Mouse (Mus musculus): Measurements from ENCODE around the gene Ccn2. TPM values are rescaled to one million over a fixed set of nuclear protein-coding genes. Genes with fewer than 3 reads are reported as not detected.

Gene Ccn2
- polyA plus RNA-seq, 1 experiment from 2014 or later: 3.3 TPM

- ATAC-seq (ENCODE audit: low FRiP score) (no peak), DNase-seq (ENCODE audit: low spot score) (no peak)
- 87% methylated on average over 11 of the region's 11 CpGs for WGBS
- no peak overlapping the region for H3K4me3 ChIP-seq (replicated peaks; ENCODE audit: low read length)
- no peak overlapping the region for H3K4me2 ChIP-seq (replicated peaks)
- no peaks in the 10 kb centered on the region for H3K27me3 ChIP-seq (ENCODE audit: control insufficient read depth, insufficient read depth, low read length)
- H3K36me3 ChIP-seq (replicated peaks; ENCODE audit: control insufficient read depth, insufficient read depth): no peaks in the 10 kb centered on the region
- no peaks in the 10 kb centered on the region for H3K9me3 ChIP-seq (ENCODE audit: control insufficient read depth, low read length)
- H3K27ac ChIP-seq: no peak overlapping the region
- H3K4me1 ChIP-seq (replicated peaks; ENCODE audit: control insufficient read depth, insufficient read depth, low read length): no peaks in the 10 kb centered on the region
- H3K9ac ChIP-seq: no peak overlapping the region
These were observed 40.1 kb downstream of the Ccn2 start for GRCm38 (mm10) chr10:24635331-24635815.

DNA sequence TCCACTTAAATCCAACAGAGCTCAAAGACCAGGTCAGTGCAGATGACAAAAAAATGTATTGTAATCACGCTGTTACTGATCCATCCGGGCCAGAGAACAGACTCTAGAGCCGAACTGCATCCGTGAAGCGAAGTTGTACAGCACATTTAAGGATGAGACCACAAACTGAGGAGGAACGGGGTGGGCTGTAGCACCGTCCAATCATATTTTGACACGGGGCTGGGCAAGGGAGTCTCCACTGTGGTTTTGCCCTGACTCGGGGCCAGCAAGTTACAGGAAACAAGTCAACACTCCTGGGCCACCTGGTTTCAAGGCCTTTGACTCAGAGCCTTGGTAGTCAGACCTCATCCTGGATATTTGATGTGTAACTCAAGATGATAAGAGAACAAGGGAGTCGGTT is 40.6 kb downstream of the Ccn2 start:
- no peaks in the 10 kb centered on the region for H3K9me3 ChIP-seq (ENCODE audit: control insufficient read depth, low read length)
- ATAC-seq (ENCODE audit: low FRiP score) (no peak), DNase-seq (ENCODE audit: low spot score) (no peak)
- H3K4me1 ChIP-seq (replicated peaks; ENCODE audit: control insufficient read depth, insufficient read depth, low read length): no peaks in the 10 kb centered on the region
- WGBS: 94% methylated on average over 10 of the region's 10 CpGs
- H3K36me3 ChIP-seq (replicated peaks; ENCODE audit: control insufficient read depth, insufficient read depth): no peaks in the 10 kb centered on the region
- H3K27me3 ChIP-seq (ENCODE audit: control insufficient read depth, insufficient read depth, low read length): no peaks in the 10 kb centered on the region
- no peak overlapping the region for H3K9ac ChIP-seq
- H3K27ac ChIP-seq: no peak overlapping the region
- no peak overlapping the region for H3K4me3 ChIP-seq (replicated peaks; ENCODE audit: low read length)
- H3K4me2 ChIP-seq (replicated peaks): no peak overlapping the region

DNA sequence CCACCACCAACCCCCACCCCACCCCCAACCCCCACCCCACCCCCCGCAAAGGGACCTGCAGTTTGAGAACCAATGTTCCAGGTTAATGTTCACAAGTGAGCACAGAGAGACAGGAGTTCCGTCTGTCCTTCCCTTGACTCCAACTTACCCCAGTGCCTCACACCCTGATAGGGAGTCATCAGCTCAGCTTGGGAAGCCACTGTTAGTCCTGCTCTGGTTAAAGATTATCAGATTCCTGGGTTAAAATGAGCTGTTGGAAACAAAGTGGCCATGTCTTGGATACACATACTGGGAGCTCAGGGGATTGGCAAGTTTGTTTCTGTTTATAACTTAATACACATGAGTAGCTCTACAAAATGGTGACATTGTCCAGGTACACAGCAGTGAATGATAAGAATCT is 41.7 kb downstream of the Ccn2 start:
- Histone ChIP-seq H3K36me3 (replicated peaks; ENCODE audit: control insufficient read depth, insufficient read depth) (no peaks in the 10 kb centered on the region), H3K4me1 (replicated peaks; ENCODE audit: control insufficient read depth, insufficient read depth, low read length) (no peaks in the 10 kb centered on the region), H3K27ac (no peak overlapping the region), H3K4me2 (replicated peaks) (no peak overlapping the region), H3K9ac (no peak overlapping the region), H3K27me3 (ENCODE audit: control insufficient read depth, insufficient read depth, low read length) (no peaks in the 10 kb centered on the region), H3K9me3 (ENCODE audit: control insufficient read depth, low read length) (no peaks in the 10 kb centered on the region), H3K4me3 (replicated peaks; ENCODE audit: low read length) (no peak overlapping the region)
- ATAC-seq (ENCODE audit: low FRiP score) (no peak), DNase-seq (ENCODE audit: low spot score) (no peak)
- WGBS: 75% methylated on average over 2 of the region's 2 CpGs

- WGBS: 64% methylated on average over 10 of the region's 10 CpGs
- ATAC-seq (ENCODE audit: low FRiP score): no peak
- Histone ChIP-seq H3K9ac (no peak overlapping the region), H3K4me3 (replicated peaks; ENCODE audit: low read length) (no peak overlapping the region), H3K27ac (no peak overlapping the region), H3K4me1 (replicated peaks; ENCODE audit: control insufficient read depth, insufficient read depth, low read length) (no peaks in the 10 kb centered on the region), H3K36me3 (replicated peaks; ENCODE audit: control insufficient read depth, insufficient read depth) (no peaks in the 10 kb centered on the region), H3K27me3 (ENCODE audit: control insufficient read depth, insufficient read depth, low read length) (no peaks in the 10 kb centered on the region), H3K9me3 (ENCODE audit: control insufficient read depth, low read length) (no peaks in the 10 kb centered on the region), H3K4me2 (replicated peaks) (no peak overlapping the region)
- DNase-seq (ENCODE audit: low spot score): no peak
These were observed 43.2 kb downstream of the Ccn2 start for GRCm38 (mm10) chr10:24638306-24639070.

GRCm38 (mm10) chr10:24639596-24639995 is 44.4 kb downstream of the Ccn2 start:
- Histone ChIP-seq H3K4me1 (replicated peaks; ENCODE audit: control insufficient read depth, insufficient read depth, low read length) (no peaks in the 10 kb centered on the region), H3K4me3 (replicated peaks; ENCODE audit: low read length) (no peak overlapping the region), H3K36me3 (replicated peaks; ENCODE audit: control insufficient read depth, insufficient read depth) (no peaks in the 10 kb centered on the region), H3K27ac (no peak overlapping the region), H3K9me3 (ENCODE audit: control insufficient read depth, low read length) (no peaks in the 10 kb centered on the region), H3K9ac (no peak overlapping the region), H3K27me3 (ENCODE audit: control insufficient read depth, insufficient read depth, low read length) (no peaks in the 10 kb centered on the region), H3K4me2 (replicated peaks) (no peak overlapping the region)
- no peak for DNase-seq (ENCODE audit: low spot score)
- 65% methylated on average over 7 of the region's 7 CpGs for WGBS
- ATAC-seq (ENCODE audit: low FRiP score): no peak

GRCm38 (mm10) chr10:24640186-24640875 is 45.1 kb downstream of the Ccn2 start:
- Histone ChIP-seq H3K9me3 (ENCODE audit: control insufficient read depth, low read length) (no peaks in the 10 kb centered on the region), H3K4me2 (replicated peaks) (no peak overlapping the region), H3K27ac (no peak overlapping the region), H3K4me1 (replicated peaks; ENCODE audit: control insufficient read depth, insufficient read depth, low read length) (no peaks in the 10 kb centered on the region), H3K4me3 (replicated peaks; ENCODE audit: low read length) (no peak overlapping the region), H3K27me3 (ENCODE audit: control insufficient read depth, insufficient read depth, low read length) (no peaks in the 10 kb centered on the region), H3K36me3 (replicated peaks; ENCODE audit: control insufficient read depth, insufficient read depth) (no peaks in the 10 kb centered on the region), H3K9ac (no peak overlapping the region)
- WGBS: 79% methylated on average over 6 of the region's 6 CpGs
- ATAC-seq (ENCODE audit: low FRiP score): no peak
- no peak for DNase-seq (ENCODE audit: low spot score)

DNA sequence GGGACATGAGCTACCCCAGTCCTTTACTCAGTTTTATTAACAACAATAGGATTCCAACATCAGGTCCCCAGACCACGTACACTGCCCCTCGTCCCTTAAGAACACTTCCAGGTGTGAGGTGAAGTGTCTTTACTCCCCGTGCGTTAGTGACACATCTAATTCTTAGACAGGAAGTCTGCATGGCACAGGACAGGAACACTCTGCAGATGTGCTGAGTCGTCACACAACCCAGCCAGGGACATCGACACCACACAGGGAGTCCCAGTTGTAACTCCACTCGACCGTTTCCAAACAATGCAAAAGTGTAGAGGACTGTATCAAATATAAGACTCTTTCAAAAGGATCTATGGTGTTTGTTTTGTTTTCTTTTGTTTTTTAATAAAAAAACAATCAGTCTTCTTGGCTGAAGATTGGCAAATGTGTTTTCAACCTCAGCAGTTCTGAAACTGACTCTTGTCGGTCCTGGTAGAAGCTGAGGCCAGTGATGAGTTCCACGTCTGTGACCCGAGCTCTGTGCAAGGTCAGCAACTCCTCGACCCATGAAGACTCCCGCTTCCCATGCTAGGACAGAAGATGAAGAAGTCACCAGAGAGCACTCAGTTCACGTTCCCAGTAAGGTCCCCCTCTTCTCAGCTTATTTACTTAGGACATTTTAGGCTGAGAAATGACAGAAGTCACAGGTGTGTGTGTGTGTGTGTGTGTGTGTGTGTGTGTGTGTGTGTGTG is 46.3 kb downstream of the Ccn2 start:
- ATAC-seq (ENCODE audit: low FRiP score) (no peak), DNase-seq (ENCODE audit: low spot score) (no peak)
- no peaks in the 10 kb centered on the region for H3K36me3 ChIP-seq (replicated peaks; ENCODE audit: control insufficient read depth, insufficient read depth)
- no peak overlapping the region for H3K9ac ChIP-seq
- H3K9me3 ChIP-seq (ENCODE audit: control insufficient read depth, low read length): no peaks in the 10 kb centered on the region
- H3K4me2 ChIP-seq (replicated peaks): no peak overlapping the region
- H3K27ac ChIP-seq: no peak overlapping the region
- no peak overlapping the region for H3K4me3 ChIP-seq (replicated peaks; ENCODE audit: low read length)
- H3K27me3 ChIP-seq (ENCODE audit: control insufficient read depth, insufficient read depth, low read length): no peaks in the 10 kb centered on the region
- 77% methylated on average over 14 of the region's 14 CpGs for WGBS
- H3K4me1 ChIP-seq (replicated peaks; ENCODE audit: control insufficient read depth, insufficient read depth, low read length): no peaks in the 10 kb centered on the region

DNA sequence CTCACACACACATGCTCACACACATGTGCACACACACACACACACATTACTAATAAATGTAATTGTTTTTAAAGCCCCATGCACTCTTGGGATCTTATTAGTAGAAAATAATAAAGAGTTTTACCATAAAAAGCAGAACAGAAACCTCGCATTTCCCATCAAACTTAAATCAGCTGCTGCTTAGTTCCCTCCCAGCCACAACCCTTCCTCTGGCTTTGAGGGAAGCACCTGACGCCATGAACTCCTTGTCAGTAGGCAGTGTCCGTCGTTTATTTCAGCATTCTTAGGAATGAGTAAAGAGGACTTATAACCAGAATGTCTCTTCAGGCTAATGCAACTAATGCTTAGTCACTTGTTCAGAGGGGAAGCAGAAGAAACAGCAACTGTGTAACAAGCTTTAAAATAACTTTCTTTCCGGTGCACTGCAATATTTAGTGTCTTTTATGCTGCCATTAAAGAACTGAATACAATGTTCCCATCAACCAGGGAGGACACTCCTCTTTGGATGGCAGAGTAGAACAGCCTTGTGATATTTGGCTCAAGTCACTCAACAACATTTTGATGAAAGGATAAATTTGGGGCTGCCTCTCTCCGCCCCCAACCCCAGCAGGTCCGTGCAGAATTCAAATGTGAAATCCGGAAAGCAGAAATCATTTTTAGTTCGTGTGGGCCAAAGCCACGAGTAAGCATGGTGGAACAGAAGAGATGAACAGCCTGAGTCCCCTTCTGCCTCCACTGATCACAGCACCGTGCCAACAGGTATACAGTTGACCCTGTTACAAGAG is 47.7 kb downstream of the Ccn2 start:
- no peaks in the 10 kb centered on the region for H3K36me3 ChIP-seq (replicated peaks; ENCODE audit: control insufficient read depth, insufficient read depth)
- no peaks in the 10 kb centered on the region for H3K27me3 ChIP-seq (ENCODE audit: control insufficient read depth, insufficient read depth, low read length)
- H3K27ac ChIP-seq: no peak overlapping the region
- H3K4me1 ChIP-seq (replicated peaks; ENCODE audit: control insufficient read depth, insufficient read depth, low read length): no peaks in the 10 kb centered on the region
- DNase-seq (ENCODE audit: low spot score): no peak
- no peak overlapping the region for H3K4me2 ChIP-seq (replicated peaks)
- WGBS: 88% methylated on average over 11 of the region's 11 CpGs
- no peak overlapping the region for H3K4me3 ChIP-seq (replicated peaks; ENCODE audit: low read length)
- H3K9me3 ChIP-seq (ENCODE audit: control insufficient read depth, low read length): no peaks in the 10 kb centered on the region
- no peak for ATAC-seq (ENCODE audit: low FRiP score)
- no peak overlapping the region for H3K9ac ChIP-seq

- H3K4me1 ChIP-seq (replicated peaks; ENCODE audit: control insufficient read depth, insufficient read depth, low read length): no peaks in the 10 kb centered on the region
- H3K4me2 ChIP-seq (replicated peaks): no peak overlapping the region
- no peaks in the 10 kb centered on the region for H3K27me3 ChIP-seq (ENCODE audit: control insufficient read depth, insufficient read depth, low read length)
- no peak overlapping the region for H3K9ac ChIP-seq
- DNase-seq (ENCODE audit: low spot score) (no peak), ATAC-seq (ENCODE audit: low FRiP score) (no peak)
- no peak overlapping the region for H3K27ac ChIP-seq
- no peaks in the 10 kb centered on the region for H3K9me3 ChIP-seq (ENCODE audit: control insufficient read depth, low read length)
- H3K36me3 ChIP-seq (replicated peaks; ENCODE audit: control insufficient read depth, insufficient read depth): no peaks in the 10 kb centered on the region
- WGBS: 95% methylated on average over 8 of the region's 8 CpGs
- H3K4me3 ChIP-seq (replicated peaks; ENCODE audit: low read length): no peak overlapping the region
These were observed 49.9 kb downstream of the Ccn2 start for GRCm38 (mm10) chr10:24645169-24645568.
